Mouse (Mus musculus): Measurements from ENCODE around the gene Naga. TPM values are rescaled to one million over a fixed set of nuclear protein-coding genes. Genes with fewer than 3 reads are reported as not detected.

The Naga gene
- total RNA-seq, 2 experiments from 2014 or later: 25.4 to 32.2 TPM

DNA sequence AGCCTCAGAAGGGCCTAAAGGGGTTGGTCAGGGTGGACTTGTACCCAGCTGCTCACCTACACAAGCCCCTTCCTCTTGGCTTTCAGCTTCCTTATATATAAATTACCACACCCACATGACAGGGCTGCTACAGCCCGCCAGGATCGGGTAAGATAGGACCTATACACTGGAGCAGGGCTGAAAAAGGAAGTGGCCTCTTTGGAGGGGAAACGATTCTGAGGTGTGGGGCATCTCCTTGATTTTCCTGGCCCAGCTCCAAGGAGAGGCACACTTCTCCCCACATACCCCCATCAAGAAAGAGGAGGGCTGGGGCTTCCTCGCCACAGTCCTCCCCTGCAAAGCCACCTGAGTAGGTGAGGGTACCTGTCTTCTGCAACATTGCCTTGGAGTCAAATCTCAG lies 850 bp downstream of the Naga start:
- peak in 1 of 2 experiments; percentile 24 for DNase-seq

DNA sequence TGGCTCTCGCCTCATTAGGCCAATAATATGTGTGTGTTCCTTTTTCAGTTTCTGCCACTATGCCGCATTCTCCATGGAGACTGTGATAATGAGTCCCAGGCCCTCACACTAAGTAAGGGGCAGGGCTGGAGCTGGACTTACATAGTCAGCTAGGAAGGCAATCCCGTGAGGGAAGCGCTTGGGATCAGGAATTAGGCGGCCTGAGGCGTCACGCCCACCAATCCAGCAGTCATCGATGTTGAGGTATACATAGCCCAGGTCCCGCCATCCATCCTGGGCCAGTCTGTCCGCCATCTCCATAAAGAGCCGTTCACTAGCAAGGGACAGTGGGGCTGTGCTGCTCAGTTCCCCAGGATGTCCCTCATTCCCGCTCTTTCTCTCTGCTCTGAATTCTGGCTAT lies 2.1 kb downstream of the Naga start:
- no peak for DNase-seq

DNA sequence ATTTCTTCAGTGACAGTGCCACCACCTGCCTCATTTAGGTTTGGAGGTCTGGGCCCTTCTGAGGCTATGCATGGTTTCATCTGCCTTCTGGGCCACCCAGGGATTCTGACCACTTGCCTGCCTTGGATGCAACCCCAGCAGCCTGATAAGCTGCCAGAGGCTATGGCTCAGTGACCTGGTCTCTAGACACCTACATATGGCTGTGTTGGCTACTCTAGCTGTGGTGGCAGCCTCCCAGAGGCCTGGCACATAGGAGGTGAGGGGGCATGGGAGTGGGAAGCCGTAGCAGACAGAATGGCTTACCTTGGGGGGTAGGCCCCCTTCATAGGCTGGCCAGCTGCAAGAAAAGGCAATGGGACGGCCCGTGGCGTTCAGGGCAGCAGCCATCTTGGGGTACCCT lies 3.5 kb downstream of the Naga start:
- no peak for DNase-seq

DNA sequence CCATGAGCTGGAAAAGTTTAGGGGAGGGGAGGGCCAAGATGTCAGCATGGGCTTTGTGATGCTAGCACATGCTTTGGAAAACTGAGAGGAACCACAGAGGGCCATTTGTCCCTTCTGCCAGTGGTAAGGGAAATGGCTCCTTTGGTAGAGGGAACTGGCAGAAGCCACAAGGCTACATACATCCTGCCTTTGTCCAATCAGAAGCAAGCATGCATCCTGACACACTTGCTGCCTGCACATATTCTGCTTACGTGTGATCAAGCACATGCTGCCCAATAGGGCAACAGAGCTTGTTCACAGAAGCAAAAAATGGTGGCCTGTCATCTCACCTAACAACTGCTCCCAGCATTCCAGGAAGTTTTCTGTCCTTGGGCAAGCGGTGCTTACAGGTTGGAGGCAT lies 13.3 kb downstream of the Naga start:
- no peak for DNase-seq

DNA sequence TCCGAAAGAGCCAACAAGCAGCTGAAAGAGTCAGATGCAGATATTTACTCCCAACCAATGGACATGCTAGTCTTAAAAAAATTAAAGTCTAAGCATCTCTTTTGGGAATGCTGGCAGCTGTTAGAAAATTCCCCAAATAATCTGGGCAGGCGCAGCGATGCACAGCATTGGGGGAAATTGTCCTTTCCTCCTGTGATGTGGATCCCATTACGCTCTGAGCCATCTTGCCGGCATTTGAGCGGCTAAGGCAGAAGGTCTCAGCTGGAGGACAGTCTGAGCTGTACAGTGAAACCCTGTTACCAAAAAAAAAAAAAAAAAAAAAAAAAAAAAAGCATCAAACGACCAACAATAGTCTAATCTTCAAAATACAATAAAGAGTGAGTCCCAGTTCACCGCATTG lies 16.5 kb downstream of the Naga start:
- DNase-seq: no peak

DNA sequence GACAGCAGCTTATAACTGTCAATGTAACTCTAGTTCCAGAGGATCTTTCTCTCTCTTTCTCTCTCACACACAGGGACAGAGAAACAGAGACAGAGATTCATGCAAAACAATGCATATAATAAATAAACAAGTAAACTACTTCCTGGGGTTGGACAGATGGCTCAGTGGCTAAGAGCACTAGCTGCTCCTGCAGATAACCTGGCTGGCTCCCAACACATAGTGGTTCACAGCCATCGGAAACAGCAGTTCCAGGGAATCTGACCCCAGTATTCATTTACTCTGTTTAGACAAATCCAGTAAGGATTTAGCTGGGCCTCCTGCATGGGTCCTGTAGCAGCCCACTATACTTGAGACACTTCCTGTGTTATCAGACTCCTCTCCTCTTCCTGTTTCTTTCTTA lies 19.1 kb downstream of the Naga start:
- DNase-seq: no peak

DNA sequence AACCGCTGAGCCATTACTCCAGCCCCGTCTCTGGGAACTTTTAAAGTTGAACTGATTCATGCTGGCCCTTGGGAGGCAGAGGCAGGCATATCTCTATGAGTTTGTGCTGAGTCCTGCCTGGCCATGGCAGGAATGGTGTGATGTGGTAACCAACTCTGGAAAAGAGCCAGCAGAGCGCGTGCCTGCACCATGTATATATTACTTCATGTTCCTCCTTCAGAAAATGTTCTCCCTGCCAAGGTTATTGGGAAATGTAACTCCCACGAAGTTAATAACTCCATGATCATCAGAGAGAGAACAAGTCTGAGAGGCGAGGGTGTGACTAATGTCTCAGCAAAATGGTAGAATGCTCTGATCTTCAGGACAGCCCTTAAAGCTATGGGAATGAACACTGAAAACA lies 20.9 kb downstream of the Naga start:
- DNase-seq: no peak

DNA sequence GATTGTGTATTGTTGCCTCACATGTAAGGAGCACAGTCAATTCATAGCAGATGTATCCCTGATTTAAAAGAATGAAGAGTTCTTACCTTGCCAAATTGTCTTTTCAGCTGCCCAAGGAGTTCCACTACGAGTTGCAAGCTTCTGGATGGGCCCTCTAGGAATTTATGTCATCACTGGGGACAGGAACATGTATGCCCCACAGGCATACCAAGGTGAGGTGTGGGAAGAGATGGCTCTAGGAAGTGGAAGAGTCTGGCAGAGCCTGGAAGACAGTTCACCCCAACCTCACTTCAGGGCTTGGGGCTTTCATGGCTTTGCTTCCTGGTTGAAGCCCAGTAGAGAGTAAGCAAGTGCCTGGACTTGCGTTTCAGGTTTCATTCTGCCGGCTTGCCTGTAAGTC lies 30.3 kb downstream of the Naga start:
- no peak for DNase-seq

DNA sequence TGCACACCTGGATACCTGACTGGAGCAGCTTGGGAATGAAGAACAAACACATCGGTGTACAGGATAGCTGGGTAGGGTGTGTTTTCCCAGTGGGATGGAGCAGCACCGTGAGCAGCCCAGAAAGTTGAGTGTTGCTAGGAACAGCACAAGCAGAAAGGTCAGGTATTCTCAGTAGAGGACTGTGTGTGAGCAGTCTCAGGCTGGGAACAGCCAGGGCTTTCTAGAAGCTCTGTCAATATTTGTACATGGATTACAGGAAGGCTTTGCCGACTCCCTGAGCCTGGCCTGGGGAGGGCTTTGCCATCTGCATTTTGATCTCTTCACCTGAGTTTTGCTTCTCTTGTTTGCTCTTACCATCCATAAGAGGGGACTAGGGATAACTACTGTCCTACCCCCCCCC lies 31.6 kb downstream of the Naga start:
- no peak for DNase-seq

DNA sequence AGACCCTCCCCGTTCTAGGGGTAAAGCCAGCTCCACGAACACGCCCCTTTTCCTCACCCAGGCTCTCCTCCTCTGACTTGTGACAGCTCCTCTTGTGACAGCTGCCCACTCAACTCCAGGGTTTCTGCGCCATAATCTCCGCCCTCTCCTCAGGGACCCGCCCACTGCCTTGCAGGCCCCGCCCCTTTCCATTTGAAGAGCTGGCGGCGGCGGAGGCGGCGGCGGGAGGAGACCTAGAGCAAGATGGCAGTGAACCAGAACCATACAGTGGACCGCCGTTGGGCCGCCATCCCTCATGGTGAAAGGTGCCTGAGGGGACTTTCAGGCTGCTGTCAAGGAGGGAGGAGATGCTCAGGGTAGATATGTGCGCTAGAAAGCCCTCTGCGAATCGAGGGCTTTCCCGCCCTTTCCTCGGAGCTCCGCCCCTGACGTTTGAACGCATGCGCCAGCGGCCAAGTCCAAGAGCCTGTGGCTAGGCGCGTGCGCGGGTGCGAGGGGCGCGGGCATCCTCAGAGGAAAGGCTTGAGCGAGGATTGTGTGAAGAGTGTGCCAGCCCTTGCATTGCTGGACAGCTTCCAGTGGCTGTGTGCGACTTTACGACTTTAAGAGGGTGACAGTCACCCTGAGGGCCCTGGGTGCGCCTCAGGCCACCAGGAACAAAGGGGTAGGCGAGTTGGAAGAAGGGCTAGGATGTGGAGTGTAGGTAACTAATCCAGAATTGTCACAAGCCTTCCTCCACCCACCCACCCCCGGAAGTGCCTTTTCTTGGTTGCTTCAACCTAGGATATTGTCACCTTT lies 39.8 kb downstream of the Naga start, which contains the start of gene Wbp2nl:
Gene Wbp2nl (plus strand): TSS at position 191 of the 798 bp plus-strand sequence.
- DNase-seq: no peak

DNA sequence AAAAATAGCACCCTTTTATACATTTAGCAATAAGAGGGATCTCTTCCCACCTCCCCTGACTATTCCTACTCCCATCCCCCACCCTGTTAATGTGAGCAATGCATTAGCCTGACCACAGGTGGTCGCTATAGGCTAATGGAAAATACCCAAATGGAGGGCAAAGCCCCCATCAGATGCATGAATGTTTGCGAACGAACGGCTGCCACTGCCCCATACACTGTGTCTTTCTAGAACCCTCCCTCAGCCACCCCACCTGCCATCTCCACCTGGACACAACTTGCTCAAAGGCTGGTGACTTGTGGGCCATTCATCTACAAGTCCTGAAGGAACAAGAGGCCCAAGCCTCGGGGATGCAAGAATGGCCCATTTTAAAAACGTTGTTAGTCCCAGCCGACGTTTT lies 44.7 kb downstream of the Naga start:
- peak in 1 of 2 experiments; percentile 14 for DNase-seq

DNA sequence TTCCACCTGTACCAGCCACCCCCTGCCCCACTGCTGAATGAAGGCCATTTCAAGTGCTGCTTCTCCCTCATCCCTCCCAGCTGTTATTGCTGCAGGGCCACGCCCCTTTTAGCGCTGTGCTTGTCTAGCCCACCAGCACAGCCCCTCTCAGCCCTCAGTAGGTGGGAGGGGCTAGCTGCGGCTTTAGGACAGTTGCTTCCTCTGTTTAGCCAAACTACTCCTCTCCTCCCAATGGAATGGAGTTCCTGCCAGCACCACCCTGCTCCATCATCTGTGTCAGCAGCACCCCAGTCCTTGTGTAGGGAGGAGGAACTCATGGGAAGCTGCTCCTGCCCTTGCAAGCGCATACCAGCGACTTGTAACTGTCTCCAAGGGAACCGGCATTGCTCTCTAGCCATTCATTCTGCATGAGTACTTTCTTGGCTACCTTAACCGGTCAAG lies 45.4 kb downstream of the Naga start:
- no peak for DNase-seq

DNA sequence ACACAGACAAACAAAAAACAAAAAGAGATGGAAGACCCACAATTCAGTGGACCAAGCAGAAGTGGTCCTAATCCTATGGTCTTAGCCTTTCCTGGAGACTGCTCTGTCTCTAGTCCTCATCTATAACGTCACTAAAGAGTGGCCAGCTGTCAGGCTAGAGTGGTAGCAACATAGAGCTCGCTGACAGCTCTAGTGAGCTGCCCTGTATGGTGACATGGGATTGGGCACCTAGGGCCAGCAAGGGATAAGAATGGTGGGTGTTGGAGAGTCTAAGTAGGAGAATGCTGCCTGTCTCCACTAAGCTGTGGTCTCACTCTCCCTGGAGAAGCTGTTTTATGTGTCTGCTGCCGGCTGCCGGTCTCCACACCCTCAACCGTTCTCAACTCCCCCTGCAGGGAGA lies 45.9 kb downstream of the Naga start:
- DNase-seq: no peak

DNA sequence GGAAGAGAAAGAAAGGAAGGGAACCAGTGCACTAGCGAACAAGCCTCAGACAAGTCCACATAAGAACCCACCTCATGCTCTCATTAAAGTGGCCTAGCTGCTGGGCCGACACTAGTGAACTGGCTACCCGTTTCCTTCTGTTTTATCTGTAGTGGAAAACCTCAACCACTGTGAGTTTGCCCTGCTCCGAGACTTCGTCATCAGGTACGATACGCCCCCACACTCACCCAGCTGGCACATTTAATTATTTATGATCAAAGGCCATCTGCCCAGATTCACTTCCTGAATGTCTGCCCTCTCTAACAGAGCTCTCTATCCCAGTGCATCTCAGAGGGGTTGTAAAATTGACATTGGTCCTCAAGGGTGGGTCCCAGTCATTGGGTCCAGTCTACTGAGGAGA lies 48.5 kb downstream of the Naga start:
- no peak for DNase-seq

DNA sequence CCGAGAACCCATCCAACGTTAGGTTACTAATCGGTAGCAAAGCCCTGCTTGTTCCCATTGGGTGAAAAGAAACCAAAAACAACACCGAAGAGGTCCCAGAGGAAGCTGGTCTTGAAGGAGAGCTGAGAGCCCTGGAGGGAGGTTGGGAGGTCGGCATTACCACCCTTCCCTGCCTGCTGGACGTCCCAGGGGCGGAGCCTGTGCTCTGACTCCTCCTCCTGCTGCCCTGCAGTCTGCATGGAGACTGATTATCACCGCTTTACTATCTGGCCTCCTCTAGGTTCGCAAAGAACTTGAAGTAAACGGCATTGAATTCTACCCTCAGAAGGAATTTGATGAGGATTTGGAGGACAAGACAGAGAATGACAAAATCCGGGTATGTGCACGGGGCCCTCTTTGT lies 52.6 kb downstream of the Naga start:
- DNase-seq: no peak

DNA sequence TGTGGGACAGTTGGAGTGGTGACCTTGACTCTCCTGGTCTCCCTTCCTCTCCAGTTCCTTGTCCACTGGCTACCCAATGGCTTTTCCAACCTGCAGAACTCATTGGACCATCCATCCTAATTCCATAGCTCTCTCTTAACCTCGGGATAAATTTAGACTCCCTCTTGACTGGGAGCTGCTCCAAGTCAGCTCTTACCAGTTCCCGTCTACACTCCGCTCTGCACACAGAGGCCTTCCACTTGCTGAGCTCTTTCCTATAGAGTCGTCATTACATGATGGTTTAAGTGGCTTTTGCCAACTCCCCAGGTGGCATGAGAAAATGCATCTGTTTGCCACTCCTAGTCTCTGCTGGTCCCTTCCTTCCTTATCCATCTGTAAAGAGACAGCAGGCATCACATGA lies 58.1 kb downstream of the Naga start:
- peak in 1 of 2 experiments; percentile 14 for DNase-seq

Other genes starting within 250 kb of the Naga start
- gene Ccdc134, start 211.0 kb downstream of the Naga start, total RNA-seq (2021): 1 to 10 TPM; 4.0 to 4.4 TPM
- gene Srebf2, start 191.7 kb downstream of the Naga start, total RNA-seq (2021): 10 to 100 TPM; 18.2 to 22.1 TPM
- under 1 TPM in 1 of 2 experiments, not detected in 1; 0.21 TPM for gene Shisa8, start 126.1 kb downstream of the Naga start, total RNA-seq (2021)
- 1 to 10 TPM in 1 of 2 experiments, under 1 TPM in 1; 0.35 to 2.2 TPM for gene Tnfrsf13c, start 114.6 kb downstream of the Naga start, total RNA-seq (2021)
- gene Cenpm, start 94.2 kb downstream of the Naga start, total RNA-seq (2021): under 1 TPM; 0.42 to 0.46 TPM
- not detected for gene 1500009C09Rik, start 86.5 kb downstream of the Naga start, total RNA-seq (2021)
- 1 to 10 TPM in 1 of 2 experiments, under 1 TPM in 1; 0.62 to 1.1 TPM for gene Sept3, start 64.0 kb downstream of the Naga start, total RNA-seq (2021)
- not detected for gene Wbp2nl, start 40.0 kb downstream of the Naga start, total RNA-seq (2021)
- gene Pheta2, start within 50 bp of the Naga start, total RNA-seq (2021): under 1 TPM; 0.72 to 0.75 TPM
- 100 to 1,000 TPM; 185 to 222 TPM for gene Smdt1, start within 50 bp of the Naga start, total RNA-seq (2021)
- gene Ndufa6, start 15.4 kb upstream of the Naga start, total RNA-seq (2021): 100 to 1,000 TPM; 750 to 751 TPM
- gene Cyp2d22, start 41.3 kb upstream of the Naga start, total RNA-seq (2021): 10 to 100 TPM; 25.8 to 30.1 TPM
- not detected for gene Cyp2d11, start 55.1 kb upstream of the Naga start, total RNA-seq (2021)
- gene Cyp2d10, start 68.3 kb upstream of the Naga start, total RNA-seq (2021): not detected
- gene Cyp2d9, start 94.5 kb upstream of the Naga start, total RNA-seq (2021): not detected
- gene Cyp2d12, start 216.1 kb upstream of the Naga start, total RNA-seq (2021): not detected